Mouse (Mus musculus) C2C12 (cell line): ENCODE measurements around the gene Rps6ka5.

Experiments
- CEBPB ChIP-seq: IDR thresholded peaks from one replicate; pipeline ENCODE4 v1.6.1; 2011; ENCODE audit warnings: low read depth, mild to moderate bottlenecking, control low read depth, moderate library complexity
- CTCF ChIP-seq: IDR thresholded peaks from one replicate; pipeline ENCODE4 v1.5.1; 2011; ENCODE audit not compliant: control insufficient read depth, insufficient read depth, insufficient read length
- FOSL1 ChIP-seq: IDR thresholded peaks from one replicate; pipeline ENCODE4 v1.8.0; 2011; ENCODE audit warnings: mild to moderate bottlenecking, low read length; ENCODE audit not compliant: poor library complexity, insufficient read depth, severe bottlenecking
- MAX ChIP-seq: IDR thresholded peaks from one replicate; pipeline ENCODE4 v1.6.1; 2011; ENCODE audit warnings: mild to moderate bottlenecking, control low read depth
- MYOD1 ChIP-seq: IDR thresholded peaks from one replicate; pipeline ENCODE4 v1.6.1; 2011; ENCODE audit warnings: low read depth; ENCODE audit not compliant: control insufficient read depth, insufficient read length
- MYOG ChIP-seq: IDR thresholded peaks from one replicate; pipeline ENCODE4 v1.6.1; 2011; ENCODE audit not compliant: control insufficient read depth, insufficient read length; ENCODE audit errors: extremely low read depth

- TF ChIP-seq CTCF (peak; percentile 87), MYOD1 (no peak), FOSL1 (no peak), MAX (no peak), CEBPB (no peak), MYOG (no peak)
Measured at GRCm38 (mm10) chr12:100724606-100725457, 2.0 kb downstream of the Rps6ka5 start.
